Mouse (Mus musculus) ovary, postnatal 10 days (tissue): ENCODE measurements around the gene Grifin.

Source experiments
- DNase-seq: peaks from one replicate; pipeline ENCODE4 v3.0.0; 2022; ENCODE audit warnings: low spot score

The Grifin gene

GRCm38 (mm10) chr5:140564896-140565295 lies at the start of gene Grifin:
Gene Grifin, minus strand, starts transcription at chr5:140565071.
- DNase-seq, result no peak

- DNase-seq, result no peak
Measured at GRCm38 (mm10) chr5:140614141-140614540, 49.3 kb upstream of the Grifin start.

- DNase-seq, result no peak
Measured at GRCm38 (mm10) chr5:140612191-140612590, 47.3 kb upstream of the Grifin start.

GRCm38 (mm10) chr5:140611611-140612185 lies 46.8 kb upstream of the Grifin start:
- DNase-seq, result no peak

- DNase-seq, result peak; percentile 51
Measured at GRCm38 (mm10) chr5:140611021-140611583, 46.2 kb upstream of the Grifin start.

GRCm38 (mm10) chr5:140610273-140611011 lies 45.6 kb upstream of the Grifin start:
- DNase-seq, result no peak

GRCm38 (mm10) chr5:140609511-140610272 lies 44.8 kb upstream of the Grifin start:
- DNase-seq, result no peak

- no peak for DNase-seq
Measured at GRCm38 (mm10) chr5:140608634-140609015, 43.8 kb upstream of the Grifin start.

GRCm38 (mm10) chr5:140607836-140608633 lies 43.2 kb upstream of the Grifin start:
- no peak for DNase-seq

- peak; percentile 86 for DNase-seq
Measured at GRCm38 (mm10) chr5:140607001-140607835, 42.3 kb upstream of the Grifin start, which contains the start of gene Lfng. Gene Lfng, plus strand, starts transcription at chr5:140607320.

GRCm38 (mm10) chr5:140606386-140606785 lies 41.5 kb upstream of the Grifin start:
- no peak for DNase-seq

GRCm38 (mm10) chr5:140605228-140605627 lies 40.4 kb upstream of the Grifin start:
- DNase-seq, result no peak

- DNase-seq, result no peak
Measured at GRCm38 (mm10) chr5:140604386-140604785, 39.5 kb upstream of the Grifin start.

- DNase-seq, result no peak
Measured at GRCm38 (mm10) chr5:140602540-140602939, 37.7 kb upstream of the Grifin start.

GRCm38 (mm10) chr5:140601712-140602111 lies 36.8 kb upstream of the Grifin start:
- no peak for DNase-seq

- DNase-seq, result no peak
Measured at GRCm38 (mm10) chr5:140599939-140600338, 35.1 kb upstream of the Grifin start.

GRCm38 (mm10) chr5:140597787-140598186 lies 32.9 kb upstream of the Grifin start:
- no peak for DNase-seq

GRCm38 (mm10) chr5:140596927-140597588 lies 32.2 kb upstream of the Grifin start:
- no peak for DNase-seq

GRCm38 (mm10) chr5:140596426-140596825 lies 31.6 kb upstream of the Grifin start:
- no peak for DNase-seq

GRCm38 (mm10) chr5:140594846-140595245 lies 30.0 kb upstream of the Grifin start:
- DNase-seq, result no peak
